Mouse (Mus musculus): ENCODE measurements at regions not wholly inside any gene's neighbourhood (a gene's known extent, or its start where the extent isn't known, plus 50 kb on each side); places are given as distances from the start of the nearest gene placed in this dataset.
A peak's percentile ranks its signal among the peaks of the same experiment; 100 is the strongest.
"Not testable (repeated sequence)": the region's sequence is repeated elsewhere in the genome, so short reads cannot be mapped to it uniquely, and the experiment has no call there.

GRCm38 (mm10) chr10:45852688-45853087 lies 275.1 kb downstream of the Hace1 start:
- no peak for DNase-seq (ENCODE audit: low spot score in 2 of 2)

GRCm38 (mm10) chr10:45855514-45855913 lies 277.9 kb downstream of the Hace1 start:
- DNase-seq (ENCODE audit: low spot score in 2 of 2): no peak

GRCm38 (mm10) chr10:45859137-45859536 lies 281.5 kb downstream of the Hace1 start:
- no peak for DNase-seq (ENCODE audit: low spot score in 2 of 2)

- DNase-seq (ENCODE audit: low spot score in 2 of 2): no peak
These were observed 282.3 kb downstream of the Hace1 start for GRCm38 (mm10) chr10:45859909-45860308.

- no peak for DNase-seq (ENCODE audit: low spot score in 2 of 2)
These were observed 283.1 kb downstream of the Hace1 start for GRCm38 (mm10) chr10:45860696-45861095.

GRCm38 (mm10) chr10:45865793-45866192 lies 288.2 kb downstream of the Hace1 start:
- no peak for DNase-seq (ENCODE audit: low spot score in 2 of 2)

GRCm38 (mm10) chr10:45866860-45867259 lies 289.2 kb downstream of the Hace1 start:
- no peak for DNase-seq (ENCODE audit: low spot score in 2 of 2)

DNA sequence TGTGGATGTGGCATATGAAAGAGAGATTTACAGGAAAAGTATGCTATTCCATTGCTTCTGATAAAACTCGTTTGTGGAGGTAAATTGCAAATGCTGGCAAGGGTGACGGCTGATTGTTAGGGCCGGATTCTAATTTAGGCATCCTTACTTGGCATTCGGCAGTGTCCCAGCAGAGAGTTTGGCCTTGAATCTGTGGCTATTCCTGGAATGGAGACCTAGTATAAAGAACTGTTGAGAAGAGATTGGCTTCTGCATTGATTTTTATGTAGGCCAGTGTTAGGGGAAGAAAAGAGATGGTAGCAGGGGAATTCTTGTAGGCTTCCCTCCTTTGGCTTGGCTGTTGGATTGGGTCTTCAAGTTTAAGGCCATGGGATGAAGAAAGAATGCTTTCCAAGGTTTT lies 293.4 kb downstream of the Hace1 start:
- DNase-seq (ENCODE audit: low spot score in 2 of 2): no peak

DNA sequence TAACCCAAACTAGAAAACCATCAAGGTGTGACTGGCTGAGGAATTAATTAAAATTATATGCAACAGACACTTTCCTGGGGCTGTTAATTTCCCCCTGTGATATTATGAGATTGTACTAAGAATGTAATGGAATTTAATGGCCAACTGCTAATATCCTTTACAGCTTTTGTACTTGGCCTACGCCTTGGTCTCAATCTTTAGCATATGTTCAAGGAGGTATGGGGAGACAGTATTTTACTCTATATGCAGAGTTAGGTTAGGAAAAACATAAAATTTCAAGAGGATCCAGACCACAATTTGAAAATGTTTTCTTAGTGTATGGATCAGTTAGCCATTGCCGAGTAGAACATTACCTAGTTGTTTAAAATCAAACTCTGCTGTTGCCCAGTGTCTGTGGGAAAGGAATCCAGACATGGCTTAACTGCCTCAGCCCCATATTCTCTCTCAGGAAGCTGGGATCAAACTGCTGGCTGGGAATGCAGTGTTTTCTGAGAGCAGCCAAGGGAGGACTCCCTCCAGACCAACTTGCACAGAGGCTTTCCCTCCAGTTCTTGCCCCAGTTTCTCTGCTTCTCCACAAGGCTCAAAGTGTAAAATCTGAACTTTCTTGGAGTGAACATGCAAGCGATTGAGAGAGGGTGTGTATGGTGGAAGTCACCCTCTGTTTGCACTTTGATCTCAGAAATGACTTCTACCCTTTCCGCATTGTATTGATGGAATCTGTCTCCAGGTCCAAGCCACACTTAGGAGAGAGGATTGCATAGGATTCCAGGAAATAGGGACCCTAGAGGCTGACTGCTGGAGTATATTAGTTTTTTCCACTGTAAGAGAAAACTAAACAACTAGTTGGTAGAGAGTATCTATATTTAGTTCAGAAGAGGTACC lies 294.6 kb downstream of the Hace1 start:
- DNase-seq (ENCODE audit: low spot score in 2 of 2): no peak

GRCm38 (mm10) chr10:45873805-45874780 lies 296.5 kb downstream of the Hace1 start:
- DNase-seq (ENCODE audit: low spot score in 2 of 2): no peak

DNA sequence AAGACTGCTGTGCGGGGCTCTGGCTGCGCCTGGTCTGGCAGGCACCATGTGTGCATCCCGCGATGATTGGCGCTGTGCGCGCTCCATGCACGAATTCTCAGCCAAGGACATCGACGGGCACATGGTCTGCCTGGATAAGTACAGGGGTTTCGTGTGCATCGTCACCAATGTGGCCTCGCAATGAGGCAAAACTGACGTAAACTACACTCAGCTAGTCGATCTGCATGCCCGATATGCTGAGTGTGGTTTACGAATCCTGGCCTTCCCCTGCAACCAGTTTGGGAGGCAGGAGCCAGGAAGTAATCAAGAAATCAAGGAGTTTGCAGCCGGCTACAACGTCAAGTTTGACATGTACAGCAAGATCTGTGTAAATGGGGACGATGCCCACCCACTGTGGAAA lies 297.7 kb downstream of the Hace1 start:
- DNase-seq (ENCODE audit: low spot score in 2 of 2): not testable (repeated sequence)

GRCm38 (mm10) chr10:45883745-45884144 lies 306.1 kb downstream of the Hace1 start:
- DNase-seq (ENCODE audit: low spot score in 2 of 2): no peak

GRCm38 (mm10) chr10:45886636-45887035 lies 309.0 kb downstream of the Hace1 start:
- no peak for DNase-seq (ENCODE audit: low spot score in 2 of 2)

- DNase-seq (ENCODE audit: low spot score in 2 of 2): peak; percentile 41 to 61
These were observed 311.2 kb downstream of the Hace1 start for GRCm38 (mm10) chr10:45888835-45889234.

DNA sequence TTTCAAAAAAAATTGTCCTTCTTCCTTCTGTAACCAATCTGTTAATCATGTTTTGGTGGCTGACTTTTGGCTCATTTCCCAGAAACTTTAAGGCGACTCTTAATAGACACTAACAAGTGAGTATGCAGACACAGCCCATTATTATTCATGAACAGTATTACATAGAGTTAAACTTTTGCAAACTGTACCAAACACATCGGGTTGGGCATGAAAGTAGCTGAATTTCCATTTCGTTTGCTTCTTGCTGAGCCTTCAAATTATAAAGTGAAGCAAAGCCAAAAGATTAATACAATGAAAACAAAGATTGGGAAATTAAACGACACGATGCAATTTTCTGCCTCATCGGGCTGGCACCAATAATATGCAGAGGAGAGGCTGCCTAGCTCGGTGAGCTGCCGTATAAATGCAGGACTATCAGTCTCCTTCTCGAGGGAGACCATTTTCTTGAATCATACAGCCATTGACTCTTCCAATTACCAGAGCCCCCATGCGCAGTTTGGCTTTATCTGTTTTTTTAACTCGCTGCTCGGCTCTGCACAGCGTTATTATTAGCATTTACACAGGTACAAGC lies 311.8 kb downstream of the Hace1 start:
- DNase-seq (ENCODE audit: low spot score in 2 of 2): no peak

GRCm38 (mm10) chr10:45890088-45890626 lies 312.5 kb downstream of the Hace1 start:
- no peak for DNase-seq (ENCODE audit: low spot score in 2 of 2)

DNA sequence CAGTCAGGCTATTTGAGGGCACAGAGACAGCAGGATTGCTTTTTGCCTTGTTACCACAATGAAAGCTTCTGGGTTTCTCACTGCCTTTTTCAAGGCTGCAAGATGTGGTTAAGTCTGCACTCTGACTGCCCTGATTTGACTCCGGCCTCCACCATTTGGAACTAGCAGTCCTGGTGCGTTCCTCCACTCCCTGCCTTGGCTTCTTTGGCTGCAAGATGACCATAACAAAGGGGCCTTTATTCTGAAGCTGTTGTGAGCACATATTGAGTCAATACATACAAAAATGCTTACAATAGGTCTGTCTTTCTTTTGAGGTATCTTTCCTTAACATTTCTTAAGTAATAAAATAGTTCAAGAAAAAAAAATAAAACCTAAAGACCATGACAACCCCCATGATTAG lies 314.8 kb downstream of the Hace1 start:
- DNase-seq (ENCODE audit: low spot score in 2 of 2): no peak

- DNase-seq (ENCODE audit: low spot score in 2 of 2): no peak
These were observed 316.5 kb downstream of the Hace1 start for GRCm38 (mm10) chr10:45893894-45894831.

DNA sequence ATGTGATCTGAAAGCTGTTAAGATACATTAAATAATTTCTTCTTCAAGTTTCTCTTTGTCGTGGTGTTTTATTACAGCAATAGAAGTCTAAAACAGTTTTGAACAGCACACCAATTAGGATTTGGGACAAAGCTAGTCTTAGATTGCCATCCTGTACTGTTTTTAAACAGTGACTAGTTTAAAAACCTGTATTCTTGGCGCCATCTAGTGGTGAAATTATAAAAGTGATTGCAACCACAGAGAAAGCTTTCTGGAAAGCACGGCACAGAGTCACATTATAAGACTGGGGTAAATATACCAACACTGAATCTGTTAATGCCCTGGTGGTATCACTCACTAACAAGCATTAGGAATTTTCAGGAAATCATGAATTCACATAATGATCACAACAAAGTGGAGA lies 339.3 kb downstream of the Hace1 start:
- no peak for DNase-seq (ENCODE audit: low spot score in 2 of 2)

DNA sequence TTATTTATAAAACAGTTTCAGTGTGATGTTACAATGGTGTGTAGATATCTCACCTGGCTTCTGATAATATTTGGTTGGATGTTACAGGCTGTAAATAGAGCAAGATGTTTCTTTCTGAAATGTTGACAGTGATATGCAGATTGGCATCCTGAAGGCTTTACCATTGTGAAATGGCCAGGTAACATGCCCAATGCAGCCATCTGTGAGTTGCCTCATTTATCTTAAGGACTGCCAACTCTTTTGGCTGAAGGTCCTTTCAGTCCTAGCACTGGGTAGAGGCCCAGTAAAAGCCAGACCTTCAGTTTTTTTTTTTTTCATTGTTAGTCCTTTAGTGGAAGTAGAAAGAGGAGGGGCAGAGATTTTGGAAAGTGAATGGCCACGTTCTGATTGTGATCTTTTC lies 348.1 kb downstream of the Hace1 start:
- DNase-seq (ENCODE audit: low spot score in 2 of 2): no peak

All from layer of hippocampus, postnatal 10 days (tissue).